Comparison of ENCODE assay signal across 24 mouse cellular contexts in genomic region chr1:119350846-119351245, GRCm38 (mm10).
"Had no signal": no experiment of that assay in that cellular context is flagged by ENCODE, and none has a peak within 500 bp of the region (broad histone marks: within the 10 kb centered on the region; RNA-seq: fewer than 3 reads in every experiment).

No protein-coding gene starts in this region.

- H3K9me3 ChIP-seq: embryonic facial prominence, embryonic 10.5 days; embryonic facial prominence, embryonic 12.5 days; embryonic facial prominence, embryonic 13.5 days; embryonic facial prominence, embryonic 15.5 days; forebrain, embryonic 10.5 days; forebrain, embryonic 12.5 days; forebrain, embryonic 15.5 days had no signal

- H3K4me3 ChIP-seq: embryonic facial prominence, embryonic 10.5 days; embryonic facial prominence, embryonic 12.5 days; embryonic facial prominence, embryonic 13.5 days; embryonic facial prominence, embryonic 15.5 days; erythroblast, embryonic 14.5 days; forebrain, embryonic 10.5 days; forebrain, embryonic 12.5 days; forebrain, embryonic 13.5 days; forebrain, embryonic 15.5 days; gastrocnemius, adult 2 months; heart, adult 2 months had no signal

- H3K36me3 ChIP-seq: embryonic facial prominence, embryonic 10.5 days; embryonic facial prominence, embryonic 12.5 days; embryonic facial prominence, embryonic 13.5 days; embryonic facial prominence, embryonic 15.5 days; forebrain, embryonic 10.5 days; forebrain, embryonic 12.5 days; forebrain, embryonic 15.5 days had no signal

- DNase-seq: cerebellum, adult 8-10 months; cerebellum, adult 9-10 months; cerebellum, postnatal 25 days; cerebellum, postnatal 36 days; embryo, embryonic 11 days; forebrain, postnatal 0 days; gastrocnemius, adult 2 months; gastrocnemius, postnatal 10 days; gastrocnemius, postnatal 14 days; gastrocnemius, postnatal 25 days; gastrocnemius, postnatal 36 days; heart, adult 18-20 months had no signal

- H3K9ac ChIP-seq: embryonic facial prominence, embryonic 12.5 days; embryonic facial prominence, embryonic 13.5 days; embryonic facial prominence, embryonic 15.5 days; forebrain, embryonic 12.5 days; forebrain, embryonic 13.5 days; forebrain, embryonic 15.5 days; forebrain, postnatal 0 days had no signal

- ATAC-seq: forebrain, embryonic 13.5 days; forebrain, embryonic 14.5 days; forebrain, embryonic 15.5 days; forebrain, embryonic 16.5 days had no signal

- H3K4me2 ChIP-seq: embryonic facial prominence, embryonic 12.5 days; embryonic facial prominence, embryonic 13.5 days; embryonic facial prominence, embryonic 15.5 days; forebrain, embryonic 12.5 days; forebrain, embryonic 13.5 days; forebrain, embryonic 15.5 days had no signal

- H3K27me3 ChIP-seq: embryonic facial prominence, embryonic 12.5 days; embryonic facial prominence, embryonic 13.5 days; embryonic facial prominence, embryonic 15.5 days; forebrain, embryonic 13.5 days; forebrain, embryonic 15.5 days had no signal

- H3K27ac ChIP-seq: embryonic facial prominence, embryonic 10.5 days; embryonic facial prominence, embryonic 12.5 days; embryonic facial prominence, embryonic 13.5 days; embryonic facial prominence, embryonic 15.5 days; forebrain, embryonic 10.5 days; forebrain, embryonic 12.5 days; forebrain, embryonic 13.5 days; forebrain, embryonic 15.5 days; gastrocnemius, adult 2 months; heart, adult 2 months had no signal
